Comparison of ENCODE assay signal across 8 mouse cellular contexts in genomic region chr17:65325249-65325648, GRCm38 (mm10).
DNase-seq lines count a peak whose midpoint lies in the region; ATAC-seq and TF ChIP-seq lines count a peak whose summit lies in the region.

No protein-coding gene starts in this region.

- TF ChIP-seq POLR2A in lung, adult 2 months (IDR thresholded peaks at IDR 0.05; ENCODE audit: borderline replicate concordance, extremely low read depth, low read depth, low read length): no peak

- no peaks in the 10 kb centered on the region for H3K36me3 ChIP-seq in forebrain, embryonic 11.5 days (ENCODE audit: control insufficient read depth, insufficient read depth, low read length)
- no peaks in the 10 kb centered on the region for H3K36me3 ChIP-seq in forebrain, embryonic 10.5 days (replicated peaks)
- no peaks in the 10 kb centered on the region for H3K36me3 ChIP-seq in neural tube, embryonic 15.5 days

- DNase-seq in forebrain, embryonic 11.5 days (ENCODE audit: low spot score): peak; percentile 62
- no peak for DNase-seq in forebrain, embryonic 10.5 days (ENCODE audit: extremely low spot score, low spot score)
- peak; percentile 31 for DNase-seq in neural tube, embryonic 10.5 days (ENCODE audit: extremely low spot score, low spot score)
- DNase-seq in cerebellum, adult 8-10 months: peak; percentile 36
- no peak for DNase-seq in lung, adult 2 months
- DNase-seq in testis, postnatal 10 days (ENCODE audit: low spot score): peak; percentile 56

- 0 out of 2 replicates have a peak, but pooled peaks have one; percentile 60 for ATAC-seq in forebrain, embryonic 11.5 days (replicated peaks; ENCODE audit: low FRiP score)
- ATAC-seq in neural tube, embryonic 15.5 days (ENCODE audit: low FRiP score): no peak
- peak; percentile 42 to 68; a peak in 2 of 4 replicates for ATAC-seq in hematopoietic stem cell, adult 5-6 weeks (replicated peaks in 1 of 2; ENCODE audit: insufficient read depth in 1 of 2, low FRiP score in 2 of 2, low TSS enrichment in 1 of 2, low read depth in 1 of 2, poor library complexity in 2 of 2, severe bottlenecking in 2 of 2)

- no peaks in the 10 kb centered on the region for H3K4me1 ChIP-seq in forebrain, embryonic 11.5 days (replicated peaks; ENCODE audit: control insufficient read depth, insufficient read depth, low read length)
- no peaks in the 10 kb centered on the region for H3K4me1 ChIP-seq in forebrain, embryonic 10.5 days
- H3K4me1 ChIP-seq in neural tube, embryonic 15.5 days: no peaks in the 10 kb centered on the region
- no peaks in the 10 kb centered on the region for H3K4me1 ChIP-seq in lung, adult 2 months (ENCODE audit: control insufficient read depth, insufficient read depth, low read length)

- TF ChIP-seq CTCF in lung, adult 2 months (IDR thresholded peaks at IDR 0.05; ENCODE audit: insufficient read depth, low read length): peak; percentile 61; the same call in 1 of the 2 replicates

- H3K27me3 ChIP-seq in forebrain, embryonic 11.5 days (ENCODE audit: control insufficient read depth, insufficient read depth, low read length): no peaks in the 10 kb centered on the region
- H3K27me3 ChIP-seq in forebrain, embryonic 10.5 days (ENCODE audit: poor library complexity, severe bottlenecking): no peaks in the 10 kb centered on the region
- H3K27me3 ChIP-seq in neural tube, embryonic 15.5 days (replicated peaks): no peaks in the 10 kb centered on the region

- 33% methylated on average over 2 of the region's 2 CpGs for WGBS in forebrain, embryonic 11.5 days
- 41% methylated on average over 2 of the region's 2 CpGs for WGBS in forebrain, embryonic 10.5 days
- 33% methylated on average over 2 of the region's 2 CpGs for WGBS in neural tube, embryonic 15.5 days
- 17% methylated on average over 2 of the region's 2 CpGs for WGBS in lung, adult 2 months

- H3K27ac ChIP-seq in forebrain, embryonic 11.5 days (ENCODE audit: low read depth, low read length): no peak overlapping the region
- no peak overlapping the region for H3K27ac ChIP-seq in forebrain, embryonic 10.5 days
- H3K27ac ChIP-seq in neural tube, embryonic 15.5 days (replicated peaks): no peak overlapping the region

- no peak overlapping the region for H3K4me2 ChIP-seq in forebrain, embryonic 11.5 days (ENCODE audit: low read depth, low read length, severe bottlenecking)
- no peak overlapping the region for H3K4me2 ChIP-seq in neural tube, embryonic 15.5 days

- no peaks in the 10 kb centered on the region for H3K9me3 ChIP-seq in forebrain, embryonic 11.5 days (ENCODE audit: control insufficient read depth, low read length)
- H3K9me3 ChIP-seq in forebrain, embryonic 10.5 days: no peaks in the 10 kb centered on the region
- no peaks in the 10 kb centered on the region for H3K9me3 ChIP-seq in neural tube, embryonic 15.5 days (replicated peaks)

- no peak overlapping the region for H3K4me3 ChIP-seq in forebrain, embryonic 11.5 days (ENCODE audit: low read depth, low read length)
- H3K4me3 ChIP-seq in forebrain, embryonic 10.5 days: no peak overlapping the region
- no peak overlapping the region for H3K4me3 ChIP-seq in neural tube, embryonic 15.5 days (replicated peaks)
- H3K4me3 ChIP-seq in lung, adult 2 months (replicated peaks; ENCODE audit: extremely low read depth, low read depth, low read length): no peak overlapping the region

- H3K9ac ChIP-seq in forebrain, embryonic 11.5 days (ENCODE audit: low read length): no peak overlapping the region
- no peak overlapping the region for H3K9ac ChIP-seq in neural tube, embryonic 15.5 days (replicated peaks)

Comparison
In these comparisons a context has a peak if more than half of its experiments do, and no peak if none do; other contexts are left out.
1. DNase-seq: peak in forebrain, embryonic 11.5 days (single experiment), neural tube, embryonic 10.5 days (single experiment), cerebellum, adult 8-10 months (single experiment) and testis, postnatal 10 days (single experiment); none in forebrain, embryonic 10.5 days (single experiment) and lung, adult 2 months (single experiment).